Mouse (Mus musculus): Measurements from ENCODE around the gene Gm10226.

- TF ChIP-seq CTCF (IDR thresholded peaks at IDR 0.05; ENCODE audit: borderline replicate concordance, extremely low read depth, insufficient read depth, insufficient read length): peak; percentile 52; the same call in 1 of the 2 replicates
- TF ChIP-seq POLR2A (IDR thresholded peaks at IDR 0.05; ENCODE audit: borderline replicate concordance, extremely low read depth, insufficient read depth, insufficient read length, poor library complexity, severe bottlenecking): no peak
These were observed 12.2 kb upstream of the Gm10226 start for GRCm38 (mm10) chr17:21679273-21680018.

Measured in brain, embryonic 14.5 days (tissue).